Mouse (Mus musculus) erythroid progenitor cell, adult 5-6 weeks (primary cell): ENCODE results near the gene Nfe2l1. TPM values are rescaled to one million over a fixed set of nuclear protein-coding genes. Genes with fewer than 3 reads are reported as not detected.
"Not testable (repeated sequence)": the region's sequence is repeated elsewhere in the genome, so short reads cannot be mapped to it uniquely, and the experiment has no call there.

ENCODE experiments used
- ATAC-seq: replicated peaks from 2 replicates; pipeline ENCODE4 v1.8.0; 2016; ENCODE audit warnings: moderate number of reproducible peaks, mild to moderate bottlenecking, moderate TSS enrichment, inconsistent platforms; ENCODE audit not compliant: poor library complexity, low FRiP score, severe bottlenecking
- total RNA-seq, 2 experiments: library from RNA; stranded (forward) in 1 of 2; stranded (reverse) in 1 of 2; fragments of 150-400 nt in 1 of 2; fragments of 186-747, 209-891 nt in 1 of 2; gene quantifications; 2 replicates each; pipeline versions ENCODE4 v1.2.3 to v1.2.4; 2015 to 2017; ENCODE audit warnings: low replicate concordance in 2 of 2

Gene Nfe2l1
- total RNA-seq, 2 experiments from 2014 or later, result 34.4 to 37.4 TPM

DNA sequence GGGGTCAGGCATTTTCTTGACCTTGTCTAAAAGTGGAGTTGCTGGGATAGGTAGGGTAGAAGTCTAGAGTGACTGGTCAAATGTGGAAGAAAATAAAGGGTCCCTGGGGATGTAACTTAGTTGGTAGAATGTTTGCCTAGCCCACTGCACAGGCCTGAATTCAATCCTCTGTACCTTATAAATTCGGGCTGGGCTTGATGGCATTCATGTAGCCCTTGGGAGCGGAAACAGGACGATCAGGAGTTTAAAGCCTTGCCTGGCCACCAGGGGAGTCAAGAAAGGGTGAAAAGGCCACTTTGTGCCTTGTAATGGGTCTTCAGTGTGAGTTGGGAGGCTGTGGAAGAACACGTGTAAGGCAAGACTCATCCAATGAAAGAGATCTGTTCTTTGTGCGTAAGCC is 39.8 kb downstream of the Nfe2l1 start:
- ATAC-seq, result 0 out of 2 replicates have a peak, but pooled peaks have one; percentile 13

DNA sequence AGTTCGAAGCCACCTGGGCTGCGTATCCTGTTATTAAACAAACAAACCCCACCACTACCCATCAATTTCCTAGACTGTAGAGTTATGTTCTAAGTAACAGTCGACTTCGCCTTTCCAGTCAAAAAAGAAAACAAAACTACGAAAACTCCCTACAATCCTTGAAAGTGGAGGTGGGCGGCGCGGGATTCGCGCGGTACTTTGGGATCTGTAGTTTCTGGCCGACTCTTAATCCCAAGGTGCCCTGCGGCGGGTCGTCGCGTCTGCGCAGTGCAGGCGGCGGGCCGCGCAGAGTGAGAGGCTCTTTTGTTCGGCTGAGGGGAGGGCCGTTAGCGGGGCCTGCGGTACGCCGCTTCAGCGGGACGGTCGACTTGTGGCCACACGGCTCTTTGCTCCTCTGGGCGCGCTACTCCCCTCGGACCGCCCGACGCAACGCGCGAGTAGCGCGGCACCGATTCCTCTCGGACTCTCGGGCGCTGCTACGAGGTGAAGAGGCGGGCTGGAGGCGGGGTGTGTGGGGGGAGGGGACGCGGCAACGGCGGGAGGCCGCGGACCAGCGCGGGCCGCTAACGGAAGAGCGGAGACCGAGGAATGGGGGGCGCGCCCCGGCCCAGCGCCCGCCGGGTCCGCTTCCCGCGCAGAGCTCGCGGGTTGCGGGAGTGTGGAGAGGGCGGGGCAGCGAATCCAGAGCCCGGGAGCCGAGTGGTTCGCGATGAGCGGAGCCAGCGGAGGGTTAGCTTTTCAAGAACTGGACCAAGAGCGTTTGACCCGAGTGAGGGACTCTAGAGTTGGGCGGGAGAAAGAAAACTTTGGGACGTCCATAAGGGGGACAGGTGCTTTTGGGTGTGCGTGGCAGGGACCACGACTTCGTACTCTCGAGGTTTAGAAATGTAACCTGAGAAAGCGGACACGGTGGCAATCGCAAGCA is 40.6 kb downstream of the Nfe2l1 start, which contains the start of gene Cbx1:
Cbx1 (plus strand) TSS at position 257 of the 925 bp plus-strand sequence.
- peak; percentile 96 for ATAC-seq

DNA sequence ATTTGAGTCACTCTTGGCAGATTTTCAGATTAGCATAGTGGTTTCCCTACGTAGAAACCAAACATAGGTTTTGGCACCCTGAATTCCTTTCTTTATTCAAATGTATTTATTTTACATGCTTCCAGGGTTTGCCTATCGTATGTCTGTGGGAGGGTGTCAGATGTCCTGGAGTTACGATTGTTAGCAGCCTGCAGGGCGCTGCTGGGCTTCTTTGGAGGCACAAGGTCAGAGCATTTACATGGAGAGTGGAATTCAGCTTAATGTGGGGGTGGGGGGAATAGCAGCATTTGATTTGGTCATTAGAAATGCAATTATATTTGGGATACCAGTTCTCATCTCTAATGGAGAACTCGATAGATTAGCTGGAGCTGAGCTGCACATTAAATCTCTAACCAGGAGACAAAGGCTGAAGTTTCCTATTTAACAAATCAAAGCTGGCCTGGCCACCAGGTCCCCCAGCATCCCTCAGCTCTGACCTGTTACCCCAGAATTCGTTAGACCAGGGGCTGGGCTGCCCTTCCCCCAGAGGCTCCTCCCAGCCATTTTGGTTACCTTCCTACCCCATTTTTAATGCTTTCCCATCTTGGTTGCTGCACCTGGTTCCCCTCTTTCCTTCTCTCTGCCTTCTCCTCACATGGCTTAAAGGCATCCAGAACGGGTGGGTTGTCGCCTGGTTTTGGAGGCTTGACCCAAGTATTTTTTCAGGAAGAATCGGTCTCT is 42.9 kb downstream of the Nfe2l1 start:
- ATAC-seq, result no peak

DNA sequence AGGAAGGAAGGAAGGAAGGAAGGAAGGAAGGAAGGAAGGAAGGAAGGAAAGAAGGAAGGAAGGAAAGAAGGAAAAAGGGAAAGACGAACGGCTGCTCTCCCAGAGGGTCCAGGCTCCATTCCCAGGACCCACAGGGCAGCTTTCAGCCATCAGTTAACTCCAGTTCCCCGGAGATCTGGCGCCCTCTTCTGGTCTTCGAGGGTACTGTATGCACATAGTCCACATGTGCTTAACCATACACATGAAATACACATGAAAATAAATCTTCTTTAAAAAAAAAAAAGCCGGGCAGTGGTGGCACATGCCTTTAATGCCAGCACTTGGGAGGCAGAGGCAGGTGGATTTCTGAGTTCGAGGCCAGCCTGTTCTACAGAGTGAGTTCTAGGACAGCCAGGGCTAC is 44.9 kb downstream of the Nfe2l1 start:
- not testable (repeated sequence) for ATAC-seq

DNA sequence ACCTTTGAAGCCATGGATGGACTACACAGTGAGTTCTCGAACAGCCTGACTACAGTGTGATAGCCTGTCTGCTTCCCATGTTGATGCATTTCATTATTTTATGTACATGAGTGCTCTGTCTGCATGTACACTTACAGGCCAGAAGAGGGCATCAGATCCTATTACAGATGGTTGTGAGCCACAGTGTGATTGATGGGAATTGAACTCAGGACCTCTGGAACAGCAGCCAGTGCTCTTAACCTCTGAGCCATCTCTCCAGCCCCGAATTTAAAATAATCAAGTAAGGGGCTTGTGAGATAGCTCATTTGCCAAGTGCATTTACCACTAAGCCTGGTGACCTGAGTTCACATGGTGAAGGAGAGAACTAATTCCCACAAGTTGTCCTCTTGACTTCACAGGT is 48.3 kb downstream of the Nfe2l1 start:
- ATAC-seq, result no peak

DNA sequence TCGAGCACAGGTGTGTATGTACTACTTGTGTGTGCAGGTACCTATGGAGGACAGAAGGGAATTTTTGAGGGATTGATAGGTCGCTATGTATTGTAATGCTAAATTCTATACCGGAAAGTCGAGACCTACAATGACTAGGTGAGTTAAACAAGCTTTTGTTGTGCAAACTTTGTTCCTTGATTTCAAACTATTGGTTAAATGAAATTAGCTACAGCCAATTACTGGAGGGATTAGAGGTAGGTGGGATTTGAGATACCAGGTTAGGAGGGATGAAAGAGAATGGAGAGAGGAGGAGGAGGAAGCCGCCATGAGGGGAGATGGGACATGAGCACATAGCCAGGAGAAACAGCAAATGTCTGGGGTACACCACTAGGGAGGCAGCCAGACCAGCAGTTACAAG is 49.5 kb downstream of the Nfe2l1 start:
- ATAC-seq, result no peak

DNA sequence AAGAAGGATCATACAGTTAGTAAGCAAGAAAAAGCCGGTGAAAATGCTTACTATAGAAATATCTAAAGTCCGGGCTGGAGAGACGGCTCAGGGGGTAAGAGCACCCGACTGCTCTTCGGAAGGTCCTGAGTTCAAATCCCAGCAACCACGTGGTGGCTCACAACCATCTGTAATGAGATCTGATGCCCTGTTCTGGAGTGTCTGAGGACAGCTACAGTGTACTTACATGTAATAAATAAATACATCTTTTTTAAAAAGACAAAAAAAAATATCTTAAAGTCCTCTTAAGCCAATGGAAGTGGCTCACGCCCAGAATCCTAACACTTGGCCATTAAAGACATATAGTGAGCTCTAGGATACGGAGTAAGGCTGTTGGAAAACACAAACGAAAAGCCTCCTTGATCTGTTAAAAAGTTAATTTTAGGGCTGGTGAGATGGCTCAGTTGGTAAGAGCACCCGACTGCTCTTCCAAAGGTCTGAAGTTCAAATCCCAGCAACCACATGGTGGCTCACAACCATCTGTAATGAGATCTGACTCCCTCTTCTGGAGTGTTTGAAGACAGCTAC is 51.6 kb downstream of the Nfe2l1 start:
- ATAC-seq, result not testable (repeated sequence)

DNA sequence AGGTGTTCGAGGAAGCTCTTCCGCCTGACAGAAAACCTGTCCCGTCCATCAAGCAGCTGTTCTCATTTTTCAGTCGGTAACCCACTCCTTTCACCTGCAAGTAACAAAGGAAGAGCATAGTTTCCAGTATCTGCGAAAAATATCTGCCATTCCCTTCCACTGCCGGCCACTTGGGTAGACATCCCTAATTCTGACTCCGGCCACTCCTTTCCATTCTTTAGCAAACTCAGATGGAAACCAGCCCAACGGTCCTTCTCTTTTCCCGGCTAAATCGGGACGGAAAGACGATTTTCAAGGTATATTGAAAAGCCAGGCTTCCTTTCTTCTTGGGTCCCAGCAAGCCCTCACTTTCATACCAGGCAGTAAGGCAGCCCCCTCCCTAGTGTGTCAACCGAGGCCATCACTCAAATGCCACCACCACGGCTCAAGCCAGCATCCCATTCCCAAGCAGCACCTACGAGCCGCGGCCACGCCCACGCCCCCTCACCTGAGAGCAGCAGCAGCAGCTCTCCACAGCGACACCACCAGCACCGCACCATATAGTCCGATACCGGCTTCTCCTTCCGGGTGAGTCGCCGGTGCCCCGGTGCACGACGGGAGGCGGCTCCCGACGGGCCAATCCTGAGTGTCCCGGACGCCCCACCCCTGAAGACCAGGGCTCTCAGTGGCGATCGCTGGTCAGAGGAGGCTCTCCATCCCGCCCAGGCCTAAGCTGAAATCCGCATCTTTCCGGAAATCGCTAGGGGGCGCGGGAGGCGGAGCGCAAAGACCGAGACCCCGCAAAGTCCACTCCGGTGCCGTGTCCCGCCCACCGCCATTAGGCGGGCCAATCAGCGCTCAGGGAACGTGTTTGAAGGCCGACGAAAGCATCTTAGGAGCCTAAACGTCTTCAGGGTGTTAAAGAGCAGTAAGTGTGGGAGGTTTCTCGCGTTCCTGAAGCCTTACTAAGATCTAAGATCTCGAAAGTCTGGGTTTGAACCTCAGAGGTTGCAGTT is 52.5 kb downstream of the Nfe2l1 start, which contains the start of gene Snx11:
Snx11 (minus strand) TSS at position 592 of the 995 bp plus-strand sequence.
- peak; percentile 97 for ATAC-seq

DNA sequence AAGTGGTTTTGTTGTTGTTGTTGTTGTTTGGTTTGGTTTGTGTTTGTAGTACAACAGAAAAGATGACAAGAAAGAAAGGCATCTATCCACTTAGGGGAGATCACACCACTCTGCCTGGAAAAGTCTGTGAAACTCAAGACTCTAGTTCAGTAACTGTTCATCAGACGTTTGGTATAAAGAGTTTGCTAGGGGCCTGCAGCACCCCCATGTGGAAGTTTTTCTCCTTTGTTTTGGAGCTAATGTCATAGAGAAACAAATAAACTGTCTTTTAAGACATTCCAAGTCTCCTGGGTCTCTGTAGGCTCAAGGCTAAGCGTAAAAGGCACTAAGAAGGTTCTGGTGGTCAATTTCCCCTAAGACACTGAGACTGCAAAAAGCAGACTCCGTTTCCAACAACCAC is 53.7 kb downstream of the Nfe2l1 start:
- ATAC-seq, result no peak

DNA sequence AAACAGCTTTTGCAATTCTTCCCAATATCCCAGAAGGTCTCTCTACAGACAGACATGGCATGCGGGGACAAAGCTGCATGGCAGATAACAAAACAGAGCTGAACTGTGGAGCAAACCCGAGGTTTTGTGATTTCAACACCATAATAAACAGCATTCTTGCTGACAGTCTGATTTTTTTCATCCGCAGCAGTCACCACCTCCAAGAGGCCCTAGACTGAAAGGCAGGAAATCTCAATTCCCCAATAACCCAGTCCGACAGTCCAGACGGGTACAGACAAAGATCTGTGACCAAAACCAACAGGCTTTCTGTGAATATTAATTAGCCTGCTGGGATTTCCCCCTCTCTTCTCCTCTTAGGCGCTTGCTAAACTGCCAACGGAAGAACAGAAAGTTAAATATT is 54.1 kb downstream of the Nfe2l1 start:
- ATAC-seq, result no peak

DNA sequence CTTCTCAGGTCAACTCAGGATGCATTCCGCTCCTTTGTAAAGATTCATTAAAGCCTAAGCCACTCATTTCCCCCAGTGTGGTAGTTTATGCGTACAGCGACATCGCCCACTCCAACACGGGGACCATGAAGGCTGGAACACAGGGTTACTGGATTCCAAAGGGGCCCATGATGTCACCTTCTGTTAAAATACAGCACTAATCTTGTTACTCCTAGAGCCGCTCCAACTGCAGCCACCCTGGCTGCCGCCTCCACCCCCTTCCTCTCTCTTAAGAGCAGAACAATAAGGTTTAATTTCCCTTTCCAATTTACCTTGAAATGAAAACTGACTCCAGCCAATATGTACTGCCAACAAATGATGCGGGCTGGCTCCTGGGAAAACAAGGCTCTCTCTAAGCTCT is 54.7 kb downstream of the Nfe2l1 start:
- no peak for ATAC-seq

DNA sequence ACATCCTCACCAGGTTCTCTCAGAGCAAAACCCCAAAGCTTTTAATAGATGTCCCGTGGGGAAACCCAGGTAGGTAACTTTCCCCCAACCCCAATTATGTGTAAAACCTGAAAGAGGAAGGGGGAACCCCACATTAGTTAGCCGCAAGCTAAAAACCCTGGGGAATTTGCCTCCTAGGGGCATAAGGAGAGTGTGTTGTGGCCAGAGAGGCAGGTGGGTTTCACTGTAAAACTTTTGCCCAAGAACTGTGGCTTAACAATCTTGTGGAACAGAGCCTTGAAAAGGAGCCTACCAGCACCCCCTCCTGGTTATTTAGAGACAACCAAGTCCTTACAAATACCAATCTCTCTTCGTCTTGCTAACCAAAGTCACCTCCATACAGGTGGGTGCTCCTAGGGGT is 55.2 kb downstream of the Nfe2l1 start:
- no peak for ATAC-seq

DNA sequence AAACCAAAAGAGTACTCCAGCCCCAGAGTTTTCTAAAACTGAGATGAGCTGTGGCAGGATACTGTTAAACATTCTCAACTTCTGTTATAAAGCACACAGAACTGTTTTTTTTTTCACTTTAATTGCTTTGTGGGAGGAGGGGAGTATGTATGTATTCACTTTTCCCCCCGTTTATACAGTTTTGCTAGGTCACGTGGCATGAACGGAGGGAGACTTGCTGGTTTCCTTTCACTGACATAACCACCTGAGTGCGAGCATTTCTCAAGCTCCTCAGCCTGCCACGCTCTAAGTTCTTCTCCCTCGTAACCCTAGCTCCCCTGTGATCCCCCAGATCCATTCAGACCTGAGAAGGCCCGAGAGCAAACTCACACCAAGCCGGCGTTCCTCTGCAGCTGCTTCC is 57.4 kb downstream of the Nfe2l1 start:
- no peak for ATAC-seq

DNA sequence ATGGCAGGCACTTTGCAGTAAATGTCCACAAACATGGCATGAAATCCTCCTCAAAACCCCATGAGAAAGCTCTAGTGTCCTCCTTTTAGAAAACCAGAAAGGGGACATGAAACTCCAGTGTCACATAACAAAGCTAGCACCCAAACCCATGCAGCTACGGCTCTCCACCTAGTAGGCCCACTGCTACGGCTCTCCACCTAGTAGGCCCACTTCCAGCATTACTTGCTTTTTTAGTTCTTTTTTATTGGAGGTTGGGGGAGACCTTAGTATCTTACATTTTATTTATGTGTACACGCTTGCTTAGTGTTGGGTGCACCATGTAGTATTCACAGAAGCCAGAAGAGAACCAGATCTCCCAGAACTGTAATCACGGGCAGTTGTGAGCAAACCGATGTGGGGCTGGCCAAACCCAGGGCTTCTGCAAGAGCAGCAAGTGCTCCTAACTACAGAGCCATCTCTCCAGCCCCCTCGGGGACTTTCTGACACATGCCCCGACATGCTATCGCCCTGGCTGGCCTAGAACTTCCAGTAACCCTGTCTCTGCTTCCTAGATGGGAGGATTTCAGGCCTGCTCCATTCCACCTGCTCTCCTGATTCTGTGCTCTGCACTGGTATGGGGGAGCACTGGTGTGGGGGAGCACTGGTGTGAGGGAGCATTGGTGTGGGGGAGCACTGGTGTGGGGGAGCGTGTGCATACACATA is 58.3 kb downstream of the Nfe2l1 start:
- ATAC-seq, result no peak

DNA sequence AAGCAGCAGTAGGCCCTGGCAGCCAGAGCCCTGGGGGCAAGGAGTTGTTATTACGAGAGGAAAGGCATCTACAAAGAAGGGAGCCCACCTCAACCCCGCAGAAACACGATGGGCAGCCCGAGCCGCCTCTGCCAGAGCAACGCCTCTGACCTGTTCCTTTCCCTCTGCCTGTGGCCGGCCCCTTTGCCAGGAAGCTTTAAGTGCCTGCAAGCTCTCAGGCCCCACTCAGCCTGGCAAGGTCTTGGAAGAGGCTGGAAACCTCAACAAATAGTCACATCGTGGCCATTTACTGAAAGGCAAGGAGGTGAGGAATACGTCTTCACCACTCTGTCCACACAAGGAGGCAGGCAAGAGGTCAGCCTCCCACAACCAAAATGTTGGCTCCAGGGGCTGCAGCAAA is 61.5 kb downstream of the Nfe2l1 start:
- ATAC-seq, result no peak
